Comparison of ENCODE assay signal across 9 mouse cellular contexts in genomic region chr4:44557815-44558563, GRCm38 (mm10).
A peak's percentile ranks its signal among the peaks of the same experiment; 100 is the strongest.
DNase-seq lines count a peak whose midpoint lies in the region; ATAC-seq and TF ChIP-seq lines count a peak whose summit lies in the region.
"Had no signal": no experiment of that assay in that cellular context is flagged by ENCODE, and none has a peak within 500 bp of the region (broad histone marks: within the 10 kb centered on the region; RNA-seq: fewer than 3 reads in every experiment).

No protein-coding gene starts in this region.

- TF ChIP-seq EP300 in stomach, postnatal 0 days (optimal IDR thresholded peaks at IDR 0.05), result no peak

- peak; percentile 87 for TF ChIP-seq CTCF in brain, embryonic 14.5 days (IDR thresholded peaks at IDR 0.05; ENCODE audit: borderline replicate concordance, extremely low read depth, insufficient read depth, insufficient read length)
- TF ChIP-seq CTCF in stomach, postnatal 0 days (IDR thresholded peaks at IDR 0.05; ENCODE audit: low read depth), result peak; percentile 78

- peak overlapping the region; percentile 77 for H3K27ac ChIP-seq in forebrain, embryonic 11.5 days (ENCODE audit: low read depth, low read length)
- H3K27ac ChIP-seq in hindbrain, embryonic 15.5 days (replicated peaks), result peak overlapping the region; percentile 73
- peak overlapping the region; percentile 82 for H3K27ac ChIP-seq in midbrain, embryonic 12.5 days (replicated peaks)
- H3K27ac ChIP-seq in stomach, postnatal 0 days (replicated peaks), result no peak overlapping the region
- H3K27ac ChIP-seq: macrophage had no signal

- no peaks in the 10 kb centered on the region for H3K36me3 ChIP-seq in forebrain, embryonic 11.5 days (ENCODE audit: control insufficient read depth, insufficient read depth, low read length)
- no peaks in the 10 kb centered on the region for H3K36me3 ChIP-seq in hindbrain, embryonic 15.5 days
- H3K36me3 ChIP-seq in midbrain, embryonic 12.5 days, result no peaks in the 10 kb centered on the region
- no peaks in the 10 kb centered on the region for H3K36me3 ChIP-seq in stomach, postnatal 0 days (ENCODE audit: control insufficient read depth, insufficient read depth, low read length)

- no peaks in the 10 kb centered on the region for H3K9me3 ChIP-seq in forebrain, embryonic 11.5 days (ENCODE audit: control insufficient read depth, low read length)
- H3K9me3 ChIP-seq in hindbrain, embryonic 15.5 days, result no peaks in the 10 kb centered on the region
- no peaks in the 10 kb centered on the region for H3K9me3 ChIP-seq in midbrain, embryonic 12.5 days
- H3K9me3 ChIP-seq in stomach, postnatal 0 days (ENCODE audit: control insufficient read depth, low read length), result no peaks in the 10 kb centered on the region

- H3K4me3 ChIP-seq in forebrain, embryonic 11.5 days (ENCODE audit: low read depth, low read length), result peak overlapping the region; percentile 31
- H3K4me3 ChIP-seq in hindbrain, embryonic 15.5 days, result peak overlapping the region; percentile 27
- peak overlapping the region; percentile 36 for H3K4me3 ChIP-seq in midbrain, embryonic 12.5 days
- peak overlapping the region; percentile 26 for H3K4me3 ChIP-seq in stomach, postnatal 0 days (ENCODE audit: low read depth, low read length)

- H3K27me3 ChIP-seq in forebrain, embryonic 11.5 days (ENCODE audit: control insufficient read depth, insufficient read depth, low read length), result peaks cover 21% of the 10 kb centered on the region
- peaks cover 15% of the 10 kb centered on the region; the same call in 1 of the 2 replicates for H3K27me3 ChIP-seq in hindbrain, embryonic 15.5 days
- H3K27me3 ChIP-seq in midbrain, embryonic 12.5 days, result peaks cover 56% of the 10 kb centered on the region
- no peaks in the 10 kb centered on the region for H3K27me3 ChIP-seq in stomach, postnatal 0 days (ENCODE audit: control insufficient read depth, insufficient read depth, low read length)

- intact Hi-C loops in left cerebral cortex, postnatal 25 days (cut with DNase I), result no loop called here

- no peak for TF ChIP-seq POLR2A in brain, embryonic 14.5 days (IDR thresholded peaks at IDR 0.05; ENCODE audit: borderline replicate concordance, extremely low read depth, insufficient read depth, insufficient read length, poor library complexity, severe bottlenecking)

- 1% methylated on average over 35 of the region's 36 CpGs for WGBS in forebrain, embryonic 11.5 days
- 1% methylated on average over 36 of the region's 36 CpGs for WGBS in hindbrain, embryonic 15.5 days
- 3% methylated on average over 36 of the region's 36 CpGs for WGBS in midbrain, embryonic 12.5 days
- 4% methylated on average over 36 of the region's 36 CpGs for WGBS in stomach, postnatal 0 days

- ATAC-seq in forebrain, embryonic 11.5 days (replicated peaks; ENCODE audit: low FRiP score), result peak; percentile 93
- peak; percentile 89 for ATAC-seq in hindbrain, embryonic 15.5 days (ENCODE audit: low FRiP score, low read depth)
- ATAC-seq in midbrain, embryonic 12.5 days (ENCODE audit: low FRiP score, low read depth), result peak; percentile 94
- peak; percentile 32; the same call in 1 of the 2 replicates for ATAC-seq in stomach, postnatal 0 days (ENCODE audit: low FRiP score, low TSS enrichment)

- peak overlapping the region; percentile 87 for H3K4me2 ChIP-seq in forebrain, embryonic 11.5 days (ENCODE audit: low read depth, low read length, severe bottlenecking)
- peak overlapping the region; percentile 68 for H3K4me2 ChIP-seq in hindbrain, embryonic 15.5 days
- H3K4me2 ChIP-seq in midbrain, embryonic 12.5 days (replicated peaks), result peak overlapping the region; percentile 80
- H3K4me2 ChIP-seq in stomach, postnatal 0 days (replicated peaks; ENCODE audit: low read depth), result peak overlapping the region; percentile 62

- DNase-seq in kidney, adult 18-20 months, result peak; percentile 24
- no peak for DNase-seq in kidney, adult 11 months
- peak; percentile 97 for DNase-seq in brain, embryonic 14.5 days (ENCODE audit: low read depth)
- peak; percentile 88 for DNase-seq in forebrain, embryonic 11.5 days (ENCODE audit: low spot score)
- DNase-seq in left cerebral cortex, postnatal 25 days (ENCODE audit: low spot score in 2 of 2), result peak; percentile 10 to 20
- DNase-seq in stomach, postnatal 0 days (ENCODE audit: low spot score), result peak; percentile 53

- peak overlapping the region; percentile 53 for H3K9ac ChIP-seq in forebrain, embryonic 11.5 days (ENCODE audit: low read length)
- peak overlapping the region; percentile 43; the same call in 1 of the 2 replicates for H3K9ac ChIP-seq in hindbrain, embryonic 15.5 days
- peak overlapping the region; percentile 54 for H3K9ac ChIP-seq in midbrain, embryonic 12.5 days (replicated peaks)
- peak overlapping the region; percentile 35; the same call in 1 of the 2 replicates for H3K9ac ChIP-seq in stomach, postnatal 0 days (ENCODE audit: low read length)

- peaks cover 10% of the 10 kb centered on the region for H3K4me1 ChIP-seq in forebrain, embryonic 11.5 days (replicated peaks; ENCODE audit: control insufficient read depth, insufficient read depth, low read length)
- peaks cover 34% of the 10 kb centered on the region for H3K4me1 ChIP-seq in hindbrain, embryonic 15.5 days (replicated peaks)
- H3K4me1 ChIP-seq in midbrain, embryonic 12.5 days, result peaks cover 24% of the 10 kb centered on the region
- H3K4me1 ChIP-seq in stomach, postnatal 0 days (replicated peaks; ENCODE audit: control insufficient read depth, insufficient read depth), result no peaks in the 10 kb centered on the region

Comparison
In these comparisons a context has a peak if more than half of its experiments do, and no peak if none do; other contexts are left out.
1. ATAC-seq: peak in every context shown above with its lines; median percentile 94 in midbrain, embryonic 12.5 days; 93 in forebrain, embryonic 11.5 days; 89 in hindbrain, embryonic 15.5 days; 32 in stomach, postnatal 0 days.